Comparison of ENCODE assay signal across 8 mouse cellular contexts in the genomic region with DNA sequence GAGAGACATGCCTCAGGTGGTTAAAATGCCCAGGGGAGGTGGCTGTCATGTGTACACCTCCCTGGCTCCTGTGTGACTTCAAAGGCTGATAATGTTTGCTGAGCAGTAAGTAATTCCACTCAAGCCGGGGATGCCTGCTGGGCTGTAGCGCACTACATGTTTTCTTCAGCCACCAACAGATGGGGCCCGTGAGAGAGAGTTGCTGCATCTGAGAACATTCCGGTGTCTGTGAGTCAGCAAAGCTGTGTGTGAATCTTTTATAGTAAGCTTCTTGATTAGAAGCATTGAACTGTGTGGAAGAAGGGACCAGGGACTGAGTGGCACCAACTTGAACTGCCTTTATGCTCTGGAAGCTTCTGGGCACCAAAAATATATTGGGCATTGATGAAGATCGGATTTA. TPM values are rescaled to one million over a fixed set of nuclear protein-coding genes. Genes with fewer than 3 reads are reported as not detected.
DNase-seq lines count a peak whose midpoint lies in the region; ATAC-seq lines count a peak whose summit lies in the region.

No protein-coding gene starts in this region.

- H3K9me3 ChIP-seq in hindbrain, embryonic 15.5 days: no peaks in the 10 kb centered on the region

- peak; percentile 52 for DNase-seq in T-cell, adult 2 months (ENCODE audit: low spot score)
- peak; percentile 80 to 83 for DNase-seq in cerebellum, postnatal 36 days
- peak; percentile 88 for DNase-seq in gastrocnemius, adult 18-20 months (ENCODE audit: low spot score)
- DNase-seq in layer of hippocampus, postnatal 25 days (ENCODE audit: extremely low spot score in 1 of 2, low spot score in 1 of 2): peak; percentile 53 to 68
- peak; percentile 88 for DNase-seq in lung, postnatal 25 days (ENCODE audit: low spot score)
- DNase-seq in retina, embryonic 14.5 days (ENCODE audit: low spot score): peak; percentile 82
- DNase-seq in thymus, postnatal 25 days: peak; percentile 83

- H3K4me2 ChIP-seq in hindbrain, embryonic 15.5 days: peak overlapping the region; percentile 29

- no peak overlapping the region for H3K4me3 ChIP-seq in hindbrain, embryonic 15.5 days

- 7% methylated on average over 5 of the region's 5 CpGs for WGBS in hindbrain, embryonic 15.5 days

- peak; percentile 74 for ATAC-seq in hindbrain, embryonic 15.5 days (ENCODE audit: low FRiP score, low read depth)

- H3K9ac ChIP-seq in hindbrain, embryonic 15.5 days: no peak overlapping the region

- peak overlapping the region; percentile 83 for H3K27ac ChIP-seq in hindbrain, embryonic 15.5 days (replicated peaks)

- H3K4me1 ChIP-seq in hindbrain, embryonic 15.5 days (replicated peaks): peaks cover 41% of the 10 kb centered on the region

- no peaks in the 10 kb centered on the region for H3K36me3 ChIP-seq in hindbrain, embryonic 15.5 days

- H3K27me3 ChIP-seq in hindbrain, embryonic 15.5 days: no peaks in the 10 kb centered on the region

RNA-seq across cellular contexts. Expression of a gene that starts 42.0 kb away (rescaled TPM):
- total RNA-seq in gastrocnemius, adult 18-20 months (2021): 1 to 10 TPM; 6.5 to 6.9 TPM
- 7.6 and 8.1 TPM in 2 replicates for polyA plus RNA-seq in hindbrain, embryonic 15.5 days (2015; fragmentation: Nextera tagmentation; extraction: Ambion mirVana)
- 10 to 100 TPM; 14.1 to 16.5 TPM for total RNA-seq in layer of hippocampus, postnatal 25 days (2021)
